Mouse (Mus musculus): ENCODE measurements around the gene St3gal3.
A peak's percentile ranks its signal among the peaks of the same experiment; 100 is the strongest.

St3gal3 gene

GRCm38 (mm10) chr4:117887920-117888319 is 246.8 kb downstream of the St3gal3 start:
- DNase-seq = no peak

- DNase-seq = peak; percentile 95
Observed at GRCm38 (mm10) chr4:117887133-117887532, 247.6 kb downstream of the St3gal3 start, which contains the start of gene Atp6v0b. TSS of gene Atp6v0b (minus strand) at chr4:117887333.

GRCm38 (mm10) chr4:117886644-117887043 is 248.1 kb downstream of the St3gal3 start:
- DNase-seq = no peak

GRCm38 (mm10) chr4:117885994-117886393 is 248.7 kb downstream of the St3gal3 start:
- no peak for DNase-seq

GRCm38 (mm10) chr4:117885093-117885492 is 249.6 kb downstream of the St3gal3 start:
- DNase-seq = no peak

- DNase-seq = no peak
Observed at GRCm38 (mm10) chr4:117884146-117884545, 250.6 kb downstream of the St3gal3 start.

GRCm38 (mm10) chr4:117882701-117883691 is 251.7 kb downstream of the St3gal3 start, which contains the start of gene B4galt2:
TSS of gene B4galt2 (minus strand) at chr4:117883487.
- peak; percentile 48 for DNase-seq
